Mouse (Mus musculus) thymus, postnatal 25 days (tissue): Measurements from ENCODE around the gene Drc7.

Experiments used
- DNase-seq: peaks from one replicate; pipeline ENCODE4 v3.0.0; 2022

The Drc7 gene

DNA sequence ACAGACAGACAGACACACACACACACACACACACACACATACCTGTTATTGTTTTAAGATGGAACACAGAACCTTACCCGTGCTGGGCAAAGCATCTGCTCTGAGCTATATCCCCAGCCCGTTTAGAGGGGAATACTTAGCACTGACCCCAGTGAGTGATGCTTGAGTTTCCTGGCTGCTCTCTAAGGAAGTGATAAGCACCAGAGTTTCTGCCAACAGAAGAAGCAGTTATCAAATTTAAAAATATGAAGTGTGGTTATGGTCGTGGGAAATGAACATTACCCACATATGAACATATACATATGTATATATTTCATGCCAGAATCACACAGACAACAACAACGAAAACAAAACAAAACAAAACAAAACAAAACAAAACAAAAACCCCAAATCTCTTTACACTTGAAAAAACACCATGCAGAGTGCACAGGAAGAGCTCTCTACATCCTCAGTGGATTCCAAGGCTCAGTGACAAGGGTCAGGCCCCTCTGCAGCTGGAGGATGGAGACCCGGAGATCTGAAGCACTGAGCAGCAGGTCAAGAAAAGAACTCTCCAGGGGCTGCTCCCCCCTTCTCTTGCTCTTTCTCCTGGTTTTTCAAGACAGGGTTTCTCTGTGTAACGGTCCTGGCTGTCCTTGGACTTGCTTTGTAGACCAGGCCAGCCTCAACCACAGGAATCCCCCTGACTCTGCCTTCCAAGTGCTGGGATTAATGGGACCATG is 5.1 kb downstream of the Drc7 start:
- no peak for DNase-seq

DNA sequence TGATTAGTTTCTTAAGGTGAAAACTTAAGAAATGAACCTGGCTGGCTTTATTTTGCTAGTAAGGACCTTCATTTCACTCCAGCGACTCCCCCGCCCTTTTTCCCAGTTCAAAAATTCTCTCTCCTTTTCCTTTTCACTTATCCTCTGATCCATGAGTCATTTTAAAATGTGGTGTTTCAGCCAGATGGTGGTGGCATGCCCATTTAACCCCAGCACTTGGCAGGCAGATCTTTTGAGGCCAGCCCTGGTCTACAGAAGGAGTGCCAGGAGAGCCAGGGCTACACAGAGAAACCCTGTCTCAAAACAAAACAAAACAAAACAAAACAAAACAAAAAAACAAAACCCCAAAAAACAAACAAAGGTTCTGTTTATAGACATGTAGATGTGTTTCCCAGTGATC is 9.6 kb downstream of the Drc7 start:
- DNase-seq, result no peak

DNA sequence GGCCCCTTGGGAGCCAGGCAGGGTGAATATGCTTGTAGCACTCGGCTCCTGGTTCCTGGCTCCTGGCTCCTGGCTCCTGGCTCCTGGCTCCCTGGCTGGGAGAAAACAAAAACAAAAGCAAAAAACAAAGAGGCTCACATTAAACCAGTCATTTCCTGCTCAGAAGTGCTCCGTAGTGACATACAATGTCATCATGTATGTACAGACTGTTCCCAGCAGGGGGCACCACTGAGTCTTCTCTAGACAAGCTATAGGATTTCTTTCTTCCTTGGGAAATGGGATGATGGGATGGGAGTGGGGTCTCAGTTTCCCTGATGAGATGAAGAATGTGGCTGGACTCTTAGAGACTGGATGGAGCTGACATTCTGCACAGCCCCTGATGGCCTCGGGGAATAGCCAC is 12.7 kb downstream of the Drc7 start:
- DNase-seq, result peak; percentile 80

DNA sequence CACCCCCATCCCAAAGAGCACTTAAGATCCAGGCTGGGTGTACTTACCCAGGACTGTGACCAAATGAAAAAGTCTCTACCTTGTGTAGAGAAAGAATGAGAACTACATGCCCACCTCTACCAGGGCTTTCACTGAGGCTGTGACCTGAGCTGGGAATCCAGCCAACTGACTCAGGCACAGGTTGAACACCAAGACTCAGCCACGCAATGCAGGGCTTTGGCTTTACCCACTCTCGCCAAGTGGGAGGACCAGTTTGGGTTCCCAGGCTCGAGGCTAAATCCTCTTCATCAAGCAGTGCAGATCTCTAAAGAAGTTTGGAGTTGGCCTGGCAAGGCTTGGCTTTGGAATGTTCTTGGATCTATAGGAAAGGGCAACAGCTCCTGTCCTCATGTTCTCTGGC is 20.6 kb downstream of the Drc7 start:
- no peak for DNase-seq

DNA sequence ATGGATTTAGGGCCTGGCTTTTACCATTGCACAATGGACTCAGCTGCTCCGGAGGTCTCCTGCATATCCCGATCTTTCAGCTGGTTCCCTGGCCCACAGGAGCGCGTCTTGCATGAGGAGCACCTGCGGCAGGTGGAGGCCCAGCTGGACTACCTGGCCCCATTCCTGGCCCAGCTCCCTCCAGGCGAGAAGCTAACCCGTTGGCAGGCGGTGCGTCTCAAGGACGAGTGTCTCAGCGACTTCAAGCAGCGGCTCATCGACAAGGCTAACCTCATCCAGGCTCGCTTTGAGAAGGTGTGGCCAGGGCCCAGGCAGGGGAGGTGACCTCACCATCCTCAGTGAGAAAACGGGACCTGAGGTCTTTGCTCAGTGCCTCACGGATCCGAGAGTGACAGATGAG is 21.2 kb downstream of the Drc7 start:
- DNase-seq, result no peak

DNA sequence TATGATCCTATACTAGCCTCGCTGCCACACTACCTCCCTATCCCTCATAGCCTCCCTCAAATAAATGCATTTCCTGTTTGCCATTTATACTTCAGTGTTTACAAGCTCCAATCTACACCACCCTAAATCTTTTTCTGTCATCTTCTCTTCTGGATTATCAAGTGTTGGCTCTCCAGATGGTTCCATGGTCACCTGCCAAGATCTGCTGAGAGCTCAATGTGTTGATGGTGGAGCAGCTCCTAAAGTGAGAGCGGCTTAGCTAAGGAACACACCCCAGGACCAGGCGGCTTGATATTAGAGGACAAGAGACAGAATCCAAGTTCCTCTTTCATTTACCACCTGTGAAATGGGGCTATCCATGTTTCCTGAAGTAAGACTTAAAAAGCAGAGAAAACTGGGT is 23.2 kb downstream of the Drc7 start:
- no peak for DNase-seq

DNA sequence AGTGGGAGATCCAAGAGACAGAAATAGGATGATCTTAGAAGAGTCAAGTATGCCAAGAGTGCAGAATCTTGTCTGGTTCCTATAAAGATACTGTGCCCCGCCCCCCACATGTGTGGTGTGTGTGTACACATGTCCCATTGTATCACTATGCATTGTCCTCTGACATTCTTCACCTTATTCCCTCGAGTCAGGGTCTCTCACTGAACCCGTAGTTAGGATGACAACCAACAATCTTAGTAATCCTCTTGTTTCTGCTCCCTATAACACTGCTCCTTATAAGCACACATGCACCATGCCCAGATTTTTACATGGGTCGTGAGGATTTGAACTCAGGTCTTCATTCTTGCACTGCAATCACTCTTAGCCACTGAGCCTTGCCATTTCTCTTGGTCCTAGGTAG is 24.4 kb downstream of the Drc7 start:
- no peak for DNase-seq

DNA sequence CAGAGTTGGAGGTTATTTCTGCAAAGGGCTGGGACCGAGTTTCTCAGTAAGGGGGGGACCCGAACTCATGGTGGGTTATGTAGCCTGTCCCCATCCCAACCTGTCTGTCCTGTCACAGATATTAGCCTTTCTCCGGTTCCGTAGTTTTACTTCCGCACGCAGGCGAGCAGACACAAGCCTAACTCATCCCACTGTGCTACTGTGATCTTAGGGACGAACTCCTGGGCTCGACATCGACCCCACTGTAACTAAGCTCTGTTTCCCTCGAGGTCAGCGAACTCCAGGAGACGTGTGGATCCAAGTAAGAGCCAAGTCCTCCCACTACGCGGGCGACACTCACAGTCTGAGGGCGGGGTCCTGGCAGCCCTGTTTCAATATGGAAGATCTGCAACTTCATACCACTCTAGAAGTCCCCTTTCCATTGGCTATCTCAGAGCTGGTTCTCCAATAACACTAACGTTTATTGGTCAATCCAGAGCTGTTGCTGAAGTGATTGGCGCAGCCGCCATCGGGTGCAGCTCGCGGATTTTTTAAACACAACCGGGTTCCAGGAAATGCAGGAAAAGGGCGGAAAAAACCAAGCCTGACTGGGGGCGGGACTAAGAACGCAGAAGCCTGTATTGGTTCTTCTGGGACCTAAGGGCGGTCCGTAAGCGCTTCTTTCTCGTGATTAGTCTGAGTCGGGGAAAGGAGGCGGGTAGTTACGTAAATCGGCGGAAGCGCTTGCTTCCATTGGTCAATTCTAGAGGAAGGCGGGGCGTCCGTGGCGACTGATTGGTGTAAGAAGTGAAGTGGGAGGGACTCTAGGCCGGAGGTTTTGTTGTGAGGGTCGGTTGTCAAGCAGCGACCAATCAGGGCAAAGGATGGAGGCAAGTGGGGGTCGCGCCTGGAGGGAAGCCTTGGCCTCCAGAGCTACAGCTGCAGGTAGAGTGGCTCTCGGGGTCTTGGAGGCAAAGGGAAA is 25.8 kb downstream of the Drc7 start, which contains the start of gene Katnb1:
Gene Katnb1, plus strand, starts transcription at position 806 of the 961 bp plus-strand sequence.
- peak; percentile 99 for DNase-seq

DNA sequence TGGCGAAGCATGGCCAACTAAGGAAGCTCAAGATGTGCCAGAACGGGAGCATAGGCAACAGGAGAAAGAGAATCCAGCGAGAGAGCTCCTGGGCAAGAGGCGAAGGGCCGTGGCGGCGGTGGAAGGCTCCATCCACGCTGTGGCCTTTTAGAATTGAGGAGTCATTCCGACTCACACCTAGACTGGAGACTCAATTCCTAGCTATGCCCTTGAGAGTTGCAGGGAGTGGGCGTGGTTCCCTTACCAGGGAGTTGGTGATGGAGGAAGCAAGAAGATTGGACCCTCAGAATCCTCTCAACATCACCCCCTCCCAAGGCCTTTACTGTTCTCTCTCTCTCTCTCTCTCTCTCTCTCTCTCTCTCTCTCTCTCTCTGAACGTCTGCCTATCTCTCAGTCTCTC is 26.7 kb downstream of the Drc7 start:
- no peak for DNase-seq

DNA sequence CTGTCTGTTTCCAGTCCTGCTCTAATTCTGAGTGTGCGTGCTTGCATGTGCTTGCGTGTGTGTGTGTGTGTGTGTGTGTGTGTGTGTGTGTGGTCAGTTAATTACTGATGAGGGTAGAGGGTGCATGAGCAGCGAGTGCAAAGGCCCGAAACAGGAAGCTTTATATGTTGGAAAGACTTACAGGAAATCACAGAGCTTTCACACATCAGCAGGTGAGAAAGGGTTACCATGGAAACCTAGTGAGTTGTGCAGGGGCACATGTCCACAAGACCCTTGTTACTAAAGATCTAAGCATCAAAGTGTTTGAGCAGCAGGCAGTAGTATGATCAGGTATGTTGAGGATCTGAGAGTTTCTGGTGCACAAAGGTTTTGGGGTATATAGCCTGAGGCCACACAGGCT is 29.4 kb downstream of the Drc7 start:
- DNase-seq, result no peak

DNA sequence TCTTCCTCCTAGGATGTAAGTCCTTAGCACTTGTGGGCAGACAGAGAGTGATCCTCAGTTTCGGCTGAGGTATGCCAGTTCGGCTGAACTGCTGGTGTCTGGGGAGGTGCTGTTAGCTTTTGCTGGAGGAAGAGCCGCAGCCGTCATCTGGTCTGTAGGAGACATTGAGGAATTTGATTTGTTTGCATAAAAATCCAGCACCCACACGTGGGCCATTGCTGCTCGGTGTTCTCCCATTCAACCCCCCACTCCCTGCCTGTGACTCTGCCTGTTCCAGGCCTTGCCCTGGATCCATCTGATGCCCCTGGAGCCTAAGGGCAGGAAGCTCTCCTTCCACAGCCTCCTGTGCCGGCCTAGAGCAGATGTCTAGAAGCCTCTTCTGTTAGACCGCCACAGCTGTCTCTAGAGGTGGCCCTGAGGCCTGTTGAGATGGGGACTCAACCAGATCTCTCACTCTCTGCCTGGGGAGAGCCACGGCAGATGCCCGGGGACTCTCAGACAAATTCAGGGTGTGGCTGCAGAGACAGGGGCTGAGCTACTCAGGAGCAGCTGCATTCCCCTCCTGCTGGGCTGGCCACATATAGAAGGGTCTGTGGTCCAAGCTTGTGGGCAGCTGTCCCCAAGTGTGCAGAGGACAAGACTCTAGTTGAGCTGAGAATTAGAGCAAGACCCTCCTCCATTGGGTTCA is 30.0 kb downstream of the Drc7 start:
- DNase-seq, result no peak

DNA sequence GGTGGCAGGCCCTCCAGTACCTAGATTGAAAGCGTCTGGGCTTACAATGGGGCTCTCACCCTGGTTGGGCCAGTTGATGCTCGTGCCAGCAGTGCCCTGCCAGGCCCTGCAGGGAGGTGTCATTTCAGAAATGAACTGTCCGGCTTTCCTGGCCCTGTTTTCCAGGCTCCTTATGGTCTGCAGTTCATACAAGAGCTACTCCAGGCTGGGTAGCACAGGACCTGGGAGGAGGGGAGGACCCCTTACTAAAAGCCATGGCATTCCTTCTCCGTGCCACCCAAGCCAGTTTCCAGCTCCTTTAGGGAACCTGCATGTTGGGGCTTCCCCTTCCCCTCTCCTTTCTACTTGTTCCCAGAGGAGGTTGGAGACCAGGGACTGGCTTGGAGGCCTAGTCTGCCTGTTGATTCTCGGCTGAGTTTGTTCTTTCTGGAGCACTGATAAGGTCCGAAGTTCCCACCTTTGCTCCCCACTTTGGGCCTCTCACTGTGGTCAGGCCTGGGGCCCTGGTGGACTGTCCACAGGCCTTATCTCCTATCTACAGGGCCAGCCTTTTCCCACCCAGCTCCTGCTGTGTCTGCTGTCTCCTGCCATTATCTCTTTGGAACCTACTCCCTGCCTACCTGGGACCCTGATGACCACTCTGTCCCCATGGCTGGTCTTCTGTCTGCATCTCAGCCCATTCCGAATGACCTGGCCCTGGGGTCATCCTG is 30.7 kb downstream of the Drc7 start:
- DNase-seq, result no peak

DNA sequence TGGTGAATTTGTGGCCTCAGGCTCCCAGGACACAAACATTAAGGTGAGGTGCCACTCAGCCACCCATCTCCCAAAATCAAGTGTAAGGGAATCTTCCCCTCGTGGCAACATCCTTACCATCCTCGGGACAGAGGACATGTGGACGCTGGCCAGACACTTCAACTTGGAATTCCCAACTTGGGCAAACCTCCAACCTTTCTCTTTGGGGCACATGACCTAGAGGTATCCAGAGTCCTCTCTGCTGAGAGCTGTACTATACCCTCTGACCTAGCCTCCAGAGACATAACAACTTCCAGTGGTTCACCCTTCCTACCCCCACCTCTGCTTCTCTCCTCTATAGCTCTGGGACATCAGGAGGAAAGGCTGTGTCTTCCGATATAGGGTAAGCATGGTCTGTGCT is 38.7 kb downstream of the Drc7 start:
- no peak for DNase-seq

DNA sequence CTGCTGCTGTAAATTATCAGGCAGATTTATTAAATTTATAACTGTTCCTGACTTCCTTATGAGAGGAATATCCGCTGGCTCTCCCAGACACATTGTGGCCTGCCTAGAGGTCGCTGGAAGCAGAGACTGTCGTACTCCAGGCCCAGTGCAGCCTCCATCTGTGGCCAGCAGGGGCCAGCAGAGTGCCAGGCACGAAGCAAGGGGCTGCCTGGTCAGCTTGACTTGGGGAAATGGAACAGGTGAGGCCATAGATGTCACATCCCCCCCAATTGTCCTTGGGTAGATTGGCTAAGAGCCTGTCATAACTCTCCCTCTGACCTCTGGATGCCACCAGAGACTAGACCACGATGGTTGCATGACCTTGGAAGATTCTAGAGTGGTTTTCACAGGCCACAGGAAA is 44.1 kb downstream of the Drc7 start:
- DNase-seq, result peak; percentile 64

DNA sequence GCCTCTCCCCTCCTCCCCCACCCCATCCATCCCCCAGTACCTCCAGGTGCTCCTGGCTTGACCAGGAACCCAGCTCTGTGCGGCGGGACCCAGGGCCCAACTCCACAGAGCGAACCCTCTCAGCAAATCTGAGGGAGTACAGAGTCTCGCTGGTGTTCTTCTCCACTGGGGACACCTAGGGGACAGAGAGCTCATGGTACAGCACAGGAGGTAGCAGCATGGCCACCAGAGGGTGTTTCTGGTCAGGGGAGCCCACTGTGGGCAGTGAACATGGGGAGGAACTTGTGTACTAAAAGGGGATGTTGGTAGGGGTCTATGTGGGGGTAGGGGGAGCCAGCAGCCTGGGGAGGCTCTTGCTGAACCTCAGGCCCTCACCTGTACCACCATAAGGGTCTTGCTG is 47.1 kb downstream of the Drc7 start:
- no peak for DNase-seq

DNA sequence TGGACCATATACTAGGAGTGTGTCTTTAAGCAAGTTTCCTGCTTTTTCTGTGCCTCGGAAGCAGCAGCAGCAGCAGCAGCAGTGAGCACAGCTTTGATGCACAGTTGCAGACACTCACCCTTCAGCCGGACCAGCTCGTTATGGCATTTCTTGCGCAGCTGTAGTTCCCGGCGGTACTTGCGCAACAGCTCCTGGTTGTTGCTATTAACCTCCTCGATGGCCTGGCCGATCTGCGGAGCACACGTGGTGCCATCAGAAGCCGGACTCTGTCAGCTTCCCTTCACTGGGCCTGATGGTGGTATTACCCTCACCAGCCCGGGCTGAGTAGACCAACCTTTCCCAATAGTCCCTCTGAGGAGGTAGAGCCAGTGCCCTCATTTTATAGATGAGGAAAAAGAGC is 52.4 kb downstream of the Drc7 start:
- no peak for DNase-seq

DNA sequence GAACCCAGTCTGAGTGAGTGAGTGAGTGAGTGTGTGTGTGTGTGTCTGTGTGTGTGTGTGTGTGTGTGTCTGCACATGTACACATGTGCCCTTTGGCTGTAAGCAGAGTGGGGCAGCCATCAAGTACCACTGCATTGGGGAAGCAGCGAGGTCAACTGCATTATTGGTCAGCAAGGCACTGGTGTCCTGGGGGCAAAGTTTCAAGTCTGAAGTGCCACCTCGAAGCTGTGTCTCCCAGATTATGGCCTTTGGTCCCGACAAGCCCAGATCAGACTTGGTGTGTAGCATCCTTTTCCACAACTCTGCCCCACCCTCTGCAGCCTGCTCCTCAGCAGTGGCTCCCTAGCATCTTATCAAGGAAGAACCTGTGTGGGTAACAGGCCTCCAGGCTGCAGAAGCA is 57.7 kb downstream of the Drc7 start:
- no peak for DNase-seq

DNA sequence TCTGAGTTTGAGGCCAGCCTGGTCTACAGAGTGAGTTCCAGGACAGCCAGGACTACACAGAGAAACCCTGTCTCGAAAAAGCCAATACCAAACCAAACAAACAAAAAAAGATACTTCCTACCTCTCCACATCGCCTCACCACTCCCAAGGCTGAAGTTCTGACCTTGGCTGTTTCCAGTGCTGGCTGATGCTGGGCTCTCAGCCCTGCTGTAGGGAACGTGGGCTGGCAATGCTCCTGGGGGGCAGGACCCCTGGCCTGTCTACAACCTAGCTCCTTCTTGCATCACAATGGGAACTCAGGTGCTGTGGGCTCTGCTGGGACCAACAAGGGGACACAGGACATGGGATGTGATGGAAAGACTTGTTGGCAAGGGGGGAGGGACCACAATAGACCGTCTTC is 58.2 kb downstream of the Drc7 start:
- no peak for DNase-seq

DNA sequence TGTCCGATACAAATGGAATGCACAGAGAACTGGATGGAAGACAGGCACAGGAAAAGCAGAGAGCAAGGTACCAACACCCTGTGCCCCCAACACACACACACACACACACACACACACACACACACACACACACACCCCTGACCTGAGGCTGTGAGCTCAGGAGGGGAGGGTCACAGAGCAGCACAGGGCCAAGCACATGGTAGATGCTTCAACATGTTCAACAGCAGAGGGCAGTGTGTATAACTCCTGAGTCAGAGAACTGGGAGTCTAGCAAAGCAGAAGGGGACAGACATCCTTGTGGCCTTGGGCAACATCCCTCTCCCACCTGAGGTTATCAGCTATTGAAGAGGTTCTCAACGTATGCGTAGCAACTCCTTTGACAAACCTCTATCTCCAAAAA is 58.8 kb downstream of the Drc7 start:
- DNase-seq, result peak; percentile 22

DNA sequence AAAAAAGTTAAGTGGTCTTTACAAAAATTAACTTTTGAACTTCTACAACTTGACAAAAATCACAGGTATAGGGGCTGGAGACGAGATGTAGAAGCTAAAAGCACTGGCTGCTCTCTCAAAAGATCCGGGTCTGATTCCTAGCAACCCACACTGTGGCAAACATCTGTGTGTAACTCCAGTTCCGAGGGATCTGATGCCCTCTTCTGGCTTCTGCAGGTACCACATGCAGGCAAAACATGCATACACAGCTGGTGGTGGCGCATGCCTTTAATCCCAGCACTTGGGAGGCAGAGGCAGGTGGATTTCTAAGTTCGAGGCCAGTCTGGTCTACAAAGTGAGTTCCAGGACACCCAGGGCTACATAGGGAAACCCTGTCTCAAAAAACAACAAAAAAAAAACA is 68.6 kb downstream of the Drc7 start:
- DNase-seq, result peak; percentile 15

DNA sequence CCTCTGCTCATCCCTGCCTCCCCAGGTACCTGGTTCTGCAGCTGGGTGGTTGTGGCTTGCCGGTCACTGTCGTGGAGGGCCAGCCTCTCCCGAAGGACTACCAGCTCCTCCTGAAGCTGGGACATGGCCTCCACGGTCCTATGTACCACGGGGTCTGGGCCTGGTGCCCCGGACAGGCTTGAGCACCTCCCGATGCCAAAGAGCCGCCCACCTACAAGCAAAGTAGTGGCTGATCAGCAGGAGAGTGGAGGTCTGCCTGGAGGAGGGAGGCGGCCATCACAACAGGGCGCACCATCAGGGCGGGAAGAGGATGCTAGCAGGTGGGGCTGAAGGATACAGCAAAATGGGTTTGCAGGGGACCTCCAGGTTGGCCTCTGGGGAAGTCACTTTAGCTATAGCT is 71.6 kb downstream of the Drc7 start:
- DNase-seq, result no peak

DNA sequence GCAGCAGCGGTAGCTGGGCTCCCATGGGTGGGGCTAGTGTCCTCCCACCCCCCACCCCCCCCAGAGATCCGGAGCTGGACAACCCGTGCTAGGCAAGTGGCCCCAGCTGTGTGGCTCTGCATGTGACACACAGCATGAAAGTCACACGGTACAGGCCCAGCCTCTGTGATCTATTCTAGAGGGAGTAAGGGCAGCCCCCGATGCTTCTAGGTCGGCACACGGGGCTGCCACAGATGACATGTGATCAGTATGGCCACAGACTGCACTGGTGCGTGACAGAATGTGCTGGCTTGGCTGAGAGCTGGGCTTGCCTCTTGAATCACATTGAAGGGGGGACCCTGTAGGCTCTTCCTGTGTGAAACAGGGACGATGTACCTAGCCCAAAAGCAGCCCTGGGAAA is 72.8 kb downstream of the Drc7 start:
- DNase-seq, result no peak
